Mouse (Mus musculus) thymus, adult 2 months (tissue): ENCODE results near the gene Ndst4.

Experiments used
- CTCF ChIP-seq: fragments of 200-500 bp; IDR thresholded peaks from 2 replicates; pipeline ENCODE4 v1.5.1; 2012; ENCODE audit warnings: mild to moderate bottlenecking, control low read depth, low read length, moderate library complexity, borderline replicate concordance; ENCODE audit not compliant: control insufficient read depth, poor library complexity, insufficient read depth; ENCODE audit errors: extremely low read depth
- POLR2A ChIP-seq: fragments of 200-500 bp; IDR thresholded peaks from 2 replicates; pipeline ENCODE4 v1.6.1; 2012; ENCODE audit warnings: mild to moderate bottlenecking, low read length, control low read depth, moderate library complexity; ENCODE audit not compliant: control insufficient read depth, poor library complexity, insufficient read depth; ENCODE audit errors: extremely low read depth

- TF ChIP-seq POLR2A (no peak), CTCF (no peak)
Measured at GRCm38 (mm10) chr3:125397443-125397842, 6.4 kb upstream of the Ndst4 start.
